8 mouse cellular contexts compared by ENCODE assay signal in the genomic region with DNA sequence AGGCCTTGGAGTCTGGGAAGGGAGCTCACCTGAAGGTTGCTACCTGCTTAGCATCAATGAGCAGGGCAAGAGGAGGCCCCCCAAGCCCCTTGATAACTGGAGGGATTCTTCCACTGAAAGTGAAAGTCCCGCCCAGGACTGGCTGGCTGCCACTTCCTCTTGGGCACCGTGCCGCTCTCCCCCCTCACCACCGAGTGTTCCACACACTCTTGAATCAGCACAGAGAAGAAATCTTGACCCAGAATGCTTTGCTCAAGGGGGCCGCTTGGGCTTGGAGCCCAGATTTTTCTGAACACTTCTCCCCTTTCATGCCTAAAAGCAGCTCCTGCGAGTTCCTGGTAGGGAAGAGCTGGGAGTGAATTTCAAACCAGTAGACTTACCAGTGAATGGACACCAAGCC.
DNase-seq lines count a peak whose midpoint lies in the region; ATAC-seq and TF ChIP-seq lines count a peak whose summit lies in the region.

No protein-coding gene starts in this region.

- no peak overlapping the region for H3K9ac ChIP-seq in liver, embryonic 11.5 days (ENCODE audit: low read depth, low read length)
- H3K9ac ChIP-seq in kidney, postnatal 0 days (ENCODE audit: low read depth, low read length) = 0 out of 2 replicates have a peak overlapping the region, but pooled peaks have one; percentile 5
- no peak overlapping the region for H3K9ac ChIP-seq in liver, embryonic 13.5 days

- peak; percentile 60 for DNase-seq in liver
- DNase-seq in liver, embryonic 11.5 days (ENCODE audit: low spot score) = no peak
- DNase-seq in cerebellum, postnatal 25 days = peak; percentile 64 to 80
- peak; percentile 74 for DNase-seq in heart, adult 8-10 months (ENCODE audit: low spot score)
- DNase-seq in kidney, postnatal 0 days (ENCODE audit: low spot score) = peak; percentile 87
- DNase-seq in liver, embryonic 13.5 days = no peak
- peak; percentile 78 for DNase-seq in thymus, adult 2 months

- H3K36me3 ChIP-seq in liver, embryonic 11.5 days (ENCODE audit: control insufficient read depth, insufficient read depth, low read length) = no peaks in the 10 kb centered on the region
- no peaks in the 10 kb centered on the region for H3K36me3 ChIP-seq in kidney, postnatal 0 days (ENCODE audit: insufficient read depth, low read length)
- 0 out of 2 replicates have a peak, but pooled peaks cover 3% of the 10 kb centered on the region for H3K36me3 ChIP-seq in liver, embryonic 13.5 days
- H3K36me3 ChIP-seq in thymus, adult 2 months (ENCODE audit: control insufficient read depth, insufficient read depth, low read length) = no peaks in the 10 kb centered on the region

- no peak overlapping the region for H3K4me2 ChIP-seq in liver, embryonic 11.5 days
- peak overlapping the region; percentile 27 for H3K4me2 ChIP-seq in kidney, postnatal 0 days (ENCODE audit: low read length)
- peak overlapping the region; percentile 25 for H3K4me2 ChIP-seq in liver, embryonic 13.5 days

- ATAC-seq in liver, embryonic 11.5 days (replicated peaks; ENCODE audit: low FRiP score) = no peak
- ATAC-seq in kidney, postnatal 0 days (replicated peaks; ENCODE audit: low FRiP score, low read depth) = peak; percentile 47; the same call in 1 of the 2 replicates
- ATAC-seq in liver, embryonic 13.5 days (ENCODE audit: low read depth) = no peak
- ATAC-seq in neutrophil, adult 5-6 weeks (ENCODE audit: extremely low read depth, insufficient number of reproducible peaks, low FRiP score, poor library complexity, severe bottlenecking) = peak; percentile 59

- H3K27ac ChIP-seq in liver, embryonic 11.5 days (ENCODE audit: low read depth, low read length) = no peak overlapping the region
- peak overlapping the region; percentile 70 for H3K27ac ChIP-seq in kidney, postnatal 0 days
- no peak overlapping the region for H3K27ac ChIP-seq in liver, embryonic 13.5 days
- H3K27ac ChIP-seq in thymus, adult 2 months (ENCODE audit: control insufficient read depth, insufficient read depth, low read length) = peak overlapping the region; percentile 36

- TF ChIP-seq CTCF in kidney, postnatal 0 days (IDR thresholded peaks at IDR 0.05; ENCODE audit: low read depth) = no peak
- TF ChIP-seq CTCF in thymus, adult 2 months (IDR thresholded peaks at IDR 0.05; ENCODE audit: borderline replicate concordance, control insufficient read depth, extremely low read depth, insufficient read depth, low read length, poor library complexity) = 0 out of 2 replicates have a peak, but pooled peaks have one; percentile 31

- 59% methylated on average over 6 of the region's 6 CpGs for WGBS in liver, embryonic 11.5 days
- WGBS in kidney, postnatal 0 days = 38% methylated on average over 6 of the region's 6 CpGs
- WGBS in liver, embryonic 13.5 days (ENCODE audit: insufficient replicate concordance) = 40% methylated on average over 6 of the region's 6 CpGs
- WGBS in thymus, adult 2 months = 0% methylated on average over 6 of the region's 6 CpGs

- H3K4me1 ChIP-seq in liver, embryonic 11.5 days (replicated peaks; ENCODE audit: control insufficient read depth, insufficient read depth, low read length) = no peaks in the 10 kb centered on the region
- no peaks in the 10 kb centered on the region for H3K4me1 ChIP-seq in kidney, postnatal 0 days (replicated peaks; ENCODE audit: insufficient read depth, low read length)
- H3K4me1 ChIP-seq in liver, embryonic 13.5 days (replicated peaks) = peaks cover 18% of the 10 kb centered on the region
- peaks cover 26% of the 10 kb centered on the region for H3K4me1 ChIP-seq in thymus, adult 2 months (replicated peaks; ENCODE audit: control insufficient read depth, insufficient read depth, low read length)

- TF ChIP-seq POLR2A in thymus, adult 2 months (IDR thresholded peaks at IDR 0.05; ENCODE audit: control insufficient read depth, extremely low read depth, insufficient read depth, low read length, poor library complexity) = peak; percentile 43; the same call in 1 of the 2 replicates

- H3K9me3 ChIP-seq in liver, embryonic 11.5 days (ENCODE audit: control insufficient read depth, low read length) = no peaks in the 10 kb centered on the region
- H3K9me3 ChIP-seq in kidney, postnatal 0 days (replicated peaks; ENCODE audit: low read length) = no peaks in the 10 kb centered on the region
- no peaks in the 10 kb centered on the region for H3K9me3 ChIP-seq in liver, embryonic 13.5 days (replicated peaks)

- H3K4me3 ChIP-seq in liver, embryonic 11.5 days (ENCODE audit: low read depth, low read length) = no peak overlapping the region
- no peak overlapping the region for H3K4me3 ChIP-seq in kidney, postnatal 0 days (replicated peaks; ENCODE audit: low read depth, low read length)
- no peak overlapping the region for H3K4me3 ChIP-seq in liver, embryonic 13.5 days (replicated peaks)
- peak overlapping the region; percentile 38 for H3K4me3 ChIP-seq in thymus, adult 2 months (ENCODE audit: control insufficient read depth, insufficient read depth, low read length)

- no peaks in the 10 kb centered on the region for H3K27me3 ChIP-seq in liver, embryonic 11.5 days (replicated peaks; ENCODE audit: control insufficient read depth, insufficient read depth, low read length)
- H3K27me3 ChIP-seq in kidney, postnatal 0 days (ENCODE audit: insufficient read depth, low read length) = no peaks in the 10 kb centered on the region
- no peaks in the 10 kb centered on the region for H3K27me3 ChIP-seq in liver, embryonic 13.5 days
- no peaks in the 10 kb centered on the region for H3K27me3 ChIP-seq in thymus, adult 2 months (ENCODE audit: control insufficient read depth, insufficient read depth, low read length)

Comparison
In these comparisons a context has a peak if more than half of its experiments do, and no peak if none do; other contexts are left out.
1. DNase-seq: peak in liver (single experiment), cerebellum, postnatal 25 days (2 of 2), heart, adult 8-10 months (single experiment), kidney, postnatal 0 days (single experiment) and thymus, adult 2 months (single experiment); none in liver, embryonic 11.5 days (single experiment) and liver, embryonic 13.5 days (single experiment).
2. ATAC-seq: peak in kidney, postnatal 0 days (single experiment) and neutrophil, adult 5-6 weeks (single experiment); none in liver, embryonic 11.5 days (single experiment) and liver, embryonic 13.5 days (single experiment).
3. H3K27ac ChIP-seq: peak in kidney, postnatal 0 days (single experiment) and thymus, adult 2 months (single experiment); none in liver, embryonic 11.5 days (single experiment) and liver, embryonic 13.5 days (single experiment).